Mouse (Mus musculus) midbrain, postnatal 0 days (tissue): ENCODE data around the gene Adipor1. TPM values are rescaled to one million over a fixed set of nuclear protein-coding genes. Genes with fewer than 3 reads are reported as not detected.
A peak's percentile ranks its signal among the peaks of the same experiment; 100 is the strongest.
"Not testable (repeated sequence)": the region's sequence is repeated elsewhere in the genome, so short reads cannot be mapped to it uniquely, and the experiment has no call there.

ENCODE experiments used
- ATAC-seq: fragments of 200-750 bp; cut with Nextera tagmentation; 2 replicates; pipeline ENCODE4 v1.8.0; 2017; ENCODE audit warnings: moderate number of reproducible peaks, mild to moderate bottlenecking, moderate TSS enrichment, moderate library complexity; ENCODE audit not compliant: low FRiP score
- DNase-seq: peaks from one replicate; pipeline ENCODE4 v3.0.0-alpha.2; 2015; ENCODE audit warnings: low spot score
- H3K27ac ChIP-seq: fragments of 300-500 bp; sonication (generic); 2 replicates; pipeline ENCODE4 v1.5.1; 2014; ENCODE audit warnings: low read depth, mild to moderate bottlenecking, low read length, mixed read lengths
- H3K27me3 ChIP-seq: fragments of 300-500 bp; sonication (generic); 2 replicates; pipeline ENCODE4 v1.6.1; 2014; ENCODE audit warnings: low read length, control low read depth, mixed read lengths; ENCODE audit not compliant: insufficient read depth
- H3K36me3 ChIP-seq: fragments of 300-500 bp; sonication (generic); 2 replicates; pipeline ENCODE4 v1.6.1; 2014; ENCODE audit warnings: low read length, control low read depth, mixed read lengths; ENCODE audit not compliant: insufficient read depth
- H3K4me1 ChIP-seq: fragments of 300-500 bp; sonication (generic); 2 replicates; pipeline ENCODE4 v1.6.1; 2014; ENCODE audit warnings: mild to moderate bottlenecking, control low read depth, antibody characterized with exemption, low read length, mixed read lengths; ENCODE audit not compliant: insufficient read depth
- H3K4me2 ChIP-seq: fragments of 300-500 bp; sonication (generic); 2 replicates; pipeline ENCODE4 v1.6.1; 2014; ENCODE audit warnings: low read depth, mild to moderate bottlenecking, low read length, mixed read lengths; ENCODE audit not compliant: poor library complexity, severe bottlenecking
- H3K4me3 ChIP-seq: fragments of 300-500 bp; sonication (generic); 2 replicates; pipeline ENCODE4 v1.5.1; 2014; ENCODE audit warnings: low read depth, mild to moderate bottlenecking, low read length, moderate library complexity
- H3K9ac ChIP-seq: fragments of 300-500 bp; sonication (generic); replicated peaks from 2 replicates; pipeline ENCODE4 v1.6.1; 2014; ENCODE audit warnings: mild to moderate bottlenecking, low read length, moderate library complexity, mixed read lengths; ENCODE audit not compliant: poor library complexity, severe bottlenecking
- H3K9me3 ChIP-seq: fragments of 300-500 bp; sonication (generic); 2 replicates; pipeline ENCODE4 v1.6.1; 2016; ENCODE audit warnings: low read length, control low read depth
- CTCF ChIP-seq: IDR thresholded peaks from 2 replicates; pipeline ENCODE4 v1.5.1; 2016; ENCODE audit warnings: antibody characterized with exemption, mild to moderate bottlenecking
- WGBS: fragments of 180-500 bp; shearing (Covaris S2); extraction: QIAGEN DNeasy Blood & Tissue Kit; methylation state at CpG from one replicate; pipeline ENCODE4 v1.1.7; 2014; 5-methylcytosine and 5-hydroxymethylcytosine counted together
- polyA plus RNA-seq: library from polyadenylated mRNA; unstranded; fragments of >200 nt; fragmentation: Nextera tagmentation; extraction: Ambion mirVana; gene quantifications from 2 replicates; pipeline ENCODE4 v1.2.1, GENCODE M21; 2015
- total RNA-seq: library from RNA; depleted of rRNA; stranded (reverse); fragments of >200 nt; gene quantifications from 2 replicates; pipeline ENCODE4 v1.2.3, GENCODE M21; 2014

The Adipor1 gene
- total and polyA plus RNA-seq, 2 experiments from 2014 or later = 74.1 to 98.7 TPM

GRCm38 (mm10) chr1:134445418-134445817 is 30.2 kb downstream of the Adipor1 start:
- H3K27ac ChIP-seq = no peak overlapping the region
- DNase-seq (no peak), ATAC-seq (no peak)
- H3K9me3 ChIP-seq = no peaks in the 10 kb centered on the region
- TF ChIP-seq CTCF = no peak
- H3K27me3 ChIP-seq = no peaks in the 10 kb centered on the region
- H3K4me3 ChIP-seq = no peak overlapping the region
- WGBS = 85% methylated on average over 2 of the region's 2 CpGs
- H3K9ac ChIP-seq = no peak overlapping the region
- no peaks in the 10 kb centered on the region for H3K4me1 ChIP-seq
- no peak overlapping the region for H3K4me2 ChIP-seq
- H3K36me3 ChIP-seq = no peaks in the 10 kb centered on the region

- not testable (repeated sequence) for H3K36me3 ChIP-seq, DNase-seq
- WGBS = 75% methylated on average over 3 of the region's 3 CpGs
Measured at GRCm38 (mm10) chr1:134448537-134448936, 33.4 kb downstream of the Adipor1 start.

GRCm38 (mm10) chr1:134450201-134450600 is 35.0 kb downstream of the Adipor1 start:
- no peaks in the 10 kb centered on the region for H3K36me3 ChIP-seq

More at GRCm38 (mm10) chr1:134448537-134448936, 33.4 kb downstream of the Adipor1 start:
- H3K27me3 ChIP-seq, H3K4me3 ChIP-seq, ATAC-seq, H3K9me3 ChIP-seq, H3K4me1 ChIP-seq, H3K9ac ChIP-seq, H3K27ac ChIP-seq, H3K4me2 ChIP-seq: not testable (repeated sequence)

GRCm38 (mm10) chr1:134450986-134451385 is 35.8 kb downstream of the Adipor1 start:
- DNase-seq (peak; percentile 51), ATAC-seq (no peak)
- no peaks in the 10 kb centered on the region for H3K4me1 ChIP-seq
- no peak overlapping the region for H3K9ac ChIP-seq
- no peaks in the 10 kb centered on the region for H3K27me3 ChIP-seq
- no peak overlapping the region for H3K27ac ChIP-seq
- WGBS = 42% methylated on average over 3 of the region's 3 CpGs
- H3K4me3 ChIP-seq = no peak overlapping the region
- no peaks in the 10 kb centered on the region for H3K9me3 ChIP-seq
- H3K4me2 ChIP-seq = no peak overlapping the region
- peak; percentile 72 for TF ChIP-seq CTCF
- H3K36me3 ChIP-seq = no peaks in the 10 kb centered on the region

More at GRCm38 (mm10) chr1:134450201-134450600, 35.0 kb downstream of the Adipor1 start:
- Histone ChIP-seq H3K4me3 (no peak overlapping the region), H3K27me3 (no peaks in the 10 kb centered on the region), H3K9me3 (no peaks in the 10 kb centered on the region), H3K9ac (no peak overlapping the region), H3K4me1 (no peaks in the 10 kb centered on the region), H3K27ac (no peak overlapping the region), H3K4me2 (no peak overlapping the region)
- WGBS = 86% methylated on average over 4 of the region's 4 CpGs
- ATAC-seq (no peak), DNase-seq (no peak)
- TF ChIP-seq CTCF = peak; percentile 7; the same call in 1 of the 2 replicates

- Histone ChIP-seq H3K9ac (peak within 1 kb of the TSS; percentile 90), H3K36me3 (peaks cover 8% of the 10 kb centered on the region), H3K9me3 (no peaks in the 10 kb centered on the region), H3K27me3 (no peaks in the 10 kb centered on the region), H3K27ac (peak within 1 kb of the TSS; percentile 69; the same call in 1 of the 2 replicates), H3K4me1 (no peaks in the 10 kb centered on the region), H3K4me2 (peak within 1 kb of the TSS; percentile 78), H3K4me3 (peak within 1 kb of the TSS; percentile 99)
- DNase-seq = peak; percentile 91
- ATAC-seq = peak; percentile 89
- TF ChIP-seq CTCF = peak; percentile 13; the same call in 1 of the 2 replicates
- WGBS = under 1% methylated on average over 61 of the region's 61 CpGs
Measured at GRCm38 (mm10) chr1:134454904-134455824, 40.0 kb downstream of the Adipor1 start, which contains the start of gene Klhl12. Gene Klhl12 (plus strand): TSS chr1:134455531.

- Histone ChIP-seq H3K36me3 (peaks cover 9% of the 10 kb centered on the region), H3K4me1 (no peaks in the 10 kb centered on the region), H3K9ac (peak overlapping the region; percentile 90), H3K4me3 (peak overlapping the region; percentile 99), H3K27me3 (no peaks in the 10 kb centered on the region), H3K9me3 (no peaks in the 10 kb centered on the region), H3K4me2 (peak overlapping the region; percentile 78), H3K27ac (no peak overlapping the region)
- DNase-seq = no peak
- 22% methylated on average over 5 of the region's 5 CpGs for WGBS
- no peak for ATAC-seq
- TF ChIP-seq CTCF = no peak
Measured at GRCm38 (mm10) chr1:134456060-134456459, 40.9 kb downstream of the Adipor1 start.
